Mouse (Mus musculus) small intestine, adult 2 months (tissue): ENCODE data around the gene Acot7.

ENCODE experiments used
- CTCF ChIP-seq: fragments of 200-500 bp; IDR thresholded peaks from 2 replicates; pipeline ENCODE4 v1.5.1; 2012; ENCODE audit warnings: low read depth, mild to moderate bottlenecking, control low read depth, inconsistent platforms, low read length, moderate library complexity, mixed read lengths; ENCODE audit not compliant: insufficient replicate concordance, insufficient read length; ENCODE audit errors: extremely low read depth
- POLR2A ChIP-seq: fragments of 200-500 bp; IDR thresholded peaks from 2 replicates; pipeline ENCODE4 v1.6.1; 2012; ENCODE audit warnings: low read depth, mild to moderate bottlenecking, control low read depth, inconsistent platforms, low read length, moderate library complexity

GRCm38 (mm10) chr4:152262187-152262586 is 84.3 kb downstream of the Acot7 start:
- no peak for TF ChIP-seq CTCF
- no peak for TF ChIP-seq POLR2A
